Mouse (Mus musculus): Measurements from ENCODE around the gene Tdp1. TPM values are rescaled to one million over a fixed set of nuclear protein-coding genes. Genes with fewer than 3 reads are reported as not detected.

Tdp1 gene
- polyA plus RNA-seq, 1 experiment from 2014 or later: 76.2 TPM

- WGBS: 0% methylated on average over 11 of the region's 11 CpGs
- peak overlapping the region; percentile 78 for H3K4me3 ChIP-seq (ENCODE audit: low read depth, low read length)
- H3K9me3 ChIP-seq (ENCODE audit: control insufficient read depth, low read length): no peaks in the 10 kb centered on the region
- H3K27ac ChIP-seq (ENCODE audit: low read depth, low read length): peak overlapping the region; percentile 74
- H3K27me3 ChIP-seq (ENCODE audit: control insufficient read depth, insufficient read depth, low read length): no peaks in the 10 kb centered on the region
- peak overlapping the region; percentile 92 for H3K4me2 ChIP-seq (ENCODE audit: low read depth)
- H3K4me1 ChIP-seq (ENCODE audit: control insufficient read depth, insufficient read depth, low read length): peaks cover 13% of the 10 kb centered on the region
- no peak for DNase-seq (ENCODE audit: low spot score)
- peak; percentile 35 for ATAC-seq (ENCODE audit: insufficient read depth, low FRiP score, low TSS enrichment)
- no peaks in the 10 kb centered on the region; the same call in 1 of the 2 replicates for H3K36me3 ChIP-seq (ENCODE audit: control insufficient read depth, insufficient read depth, low read length)
- peak overlapping the region; percentile 55 for H3K9ac ChIP-seq (ENCODE audit: low read length)
These were observed 608 bp upstream of the Tdp1 start for GRCm38 (mm10) chr12:99883713-99884105.

GRCm38 (mm10) chr12:99885282-99885901 lies 1.1 kb downstream of the Tdp1 start:
- DNase-seq (ENCODE audit: low spot score): no peak
- no peaks in the 10 kb centered on the region for H3K27me3 ChIP-seq (ENCODE audit: control insufficient read depth, insufficient read depth, low read length)
- peak overlapping the region; percentile 78 for H3K4me3 ChIP-seq (ENCODE audit: low read depth, low read length)
- H3K9ac ChIP-seq (ENCODE audit: low read length): peak overlapping the region; percentile 90
- H3K27ac ChIP-seq (ENCODE audit: low read depth, low read length): no peak overlapping the region; the same call in 1 of the 2 replicates
- H3K9me3 ChIP-seq (ENCODE audit: control insufficient read depth, low read length): no peaks in the 10 kb centered on the region
- no peaks in the 10 kb centered on the region; the same call in 1 of the 2 replicates for H3K36me3 ChIP-seq (ENCODE audit: control insufficient read depth, insufficient read depth, low read length)
- peak overlapping the region; percentile 92 for H3K4me2 ChIP-seq (ENCODE audit: low read depth)
- ATAC-seq (ENCODE audit: insufficient read depth, low FRiP score, low TSS enrichment): no peak
- peaks cover 13% of the 10 kb centered on the region for H3K4me1 ChIP-seq (ENCODE audit: control insufficient read depth, insufficient read depth, low read length)
- 50% methylated on average over 8 of the region's 8 CpGs for WGBS

DNA sequence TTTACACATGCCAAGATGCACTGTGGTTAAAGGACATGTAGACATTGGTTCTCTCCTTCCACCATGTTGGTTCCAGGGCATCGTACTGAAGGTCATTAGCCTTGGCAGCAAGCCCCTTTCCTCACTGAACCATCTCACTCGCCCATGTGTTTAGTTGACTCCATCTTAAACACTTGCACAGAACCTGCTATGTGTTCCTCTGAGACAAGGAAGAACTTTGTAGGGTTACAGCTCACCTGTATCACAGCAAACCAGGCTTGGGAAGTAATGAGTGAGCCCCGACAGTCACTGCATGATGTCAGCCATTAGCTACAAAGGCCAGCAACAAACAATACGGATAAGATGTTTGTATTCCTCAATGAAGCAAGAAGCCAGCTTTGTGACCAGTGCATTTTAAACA lies 13.5 kb downstream of the Tdp1 start:
- no peaks in the 10 kb centered on the region for H3K9me3 ChIP-seq (ENCODE audit: control insufficient read depth, low read length)
- WGBS: 92% methylated on average over 4 of the region's 4 CpGs
- DNase-seq (ENCODE audit: low spot score): no peak
- H3K4me1 ChIP-seq (ENCODE audit: control insufficient read depth, insufficient read depth, low read length): no peaks in the 10 kb centered on the region
- no peak overlapping the region for H3K4me3 ChIP-seq (ENCODE audit: low read depth, low read length)
- H3K4me2 ChIP-seq (ENCODE audit: low read depth): no peak overlapping the region
- peaks cover 6% of the 10 kb centered on the region for H3K36me3 ChIP-seq (ENCODE audit: control insufficient read depth, insufficient read depth, low read length)
- H3K27ac ChIP-seq (ENCODE audit: low read depth, low read length): no peak overlapping the region
- H3K9ac ChIP-seq (ENCODE audit: low read length): no peak overlapping the region
- no peaks in the 10 kb centered on the region for H3K27me3 ChIP-seq (ENCODE audit: control insufficient read depth, insufficient read depth, low read length)
- no peak for ATAC-seq (ENCODE audit: insufficient read depth, low FRiP score, low TSS enrichment)

DNA sequence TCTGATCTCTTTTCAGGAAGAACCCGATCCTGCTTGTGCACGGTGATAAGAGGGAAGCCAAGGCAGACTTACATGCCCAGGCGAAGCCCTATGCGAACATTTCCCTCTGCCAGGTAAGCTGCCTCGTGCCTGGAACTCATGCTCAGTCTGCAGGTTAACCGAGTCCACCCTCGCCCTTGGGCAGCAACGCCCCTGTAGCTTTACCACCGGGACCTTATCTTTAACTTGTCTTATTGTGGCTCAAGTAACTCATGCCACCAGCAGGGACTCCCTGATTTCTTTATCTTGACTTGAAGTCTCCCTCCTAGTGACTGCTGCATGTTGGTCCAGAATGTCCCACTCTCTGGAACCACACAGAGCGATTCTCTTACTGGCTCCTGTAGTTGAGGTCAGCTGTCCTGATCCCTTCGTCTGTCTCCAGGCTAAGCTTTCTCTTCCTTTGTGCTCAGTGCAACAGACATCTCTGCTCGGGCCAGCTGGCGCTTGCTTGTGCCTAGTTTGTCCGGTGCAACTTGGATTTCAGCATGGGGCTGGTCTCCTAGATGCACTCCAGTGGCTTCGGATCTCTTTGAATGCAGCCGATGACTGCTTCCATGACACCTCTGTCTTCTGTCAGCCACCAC lies 14.0 kb downstream of the Tdp1 start:
- Histone ChIP-seq H3K4me3 (ENCODE audit: low read depth, low read length) (no peak overlapping the region), H3K4me1 (ENCODE audit: control insufficient read depth, insufficient read depth, low read length) (no peaks in the 10 kb centered on the region), H3K36me3 (ENCODE audit: control insufficient read depth, insufficient read depth, low read length) (peaks cover 6% of the 10 kb centered on the region), H3K4me2 (ENCODE audit: low read depth) (no peak overlapping the region), H3K27ac (ENCODE audit: low read depth, low read length) (no peak overlapping the region), H3K9me3 (ENCODE audit: control insufficient read depth, low read length) (no peaks in the 10 kb centered on the region), H3K27me3 (ENCODE audit: control insufficient read depth, insufficient read depth, low read length) (no peaks in the 10 kb centered on the region), H3K9ac (ENCODE audit: low read length) (no peak overlapping the region)
- no peak for DNase-seq (ENCODE audit: low spot score)
- WGBS: 93% methylated on average over 16 of the region's 16 CpGs
- ATAC-seq (ENCODE audit: insufficient read depth, low FRiP score, low TSS enrichment): no peak

DNA sequence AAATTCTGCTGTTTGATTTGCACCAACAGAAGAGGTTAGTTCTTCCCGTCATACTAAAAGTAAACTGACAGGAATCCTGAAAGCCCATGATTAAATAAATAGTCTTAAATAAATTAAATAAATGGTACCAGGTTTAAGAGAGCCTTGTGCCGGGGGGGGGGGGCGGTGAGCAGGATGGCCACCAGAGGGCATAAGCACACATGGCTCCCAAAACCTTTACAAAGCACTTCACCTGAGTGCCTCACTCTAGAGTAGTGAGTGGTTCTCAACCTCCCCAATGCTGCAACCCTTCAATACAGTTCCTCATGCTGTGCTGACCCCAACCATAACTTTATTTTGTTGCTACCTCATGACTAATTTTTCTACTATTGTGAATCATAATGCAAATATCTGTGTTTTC lies 15.7 kb downstream of the Tdp1 start:
- H3K9ac ChIP-seq (ENCODE audit: low read length): no peak overlapping the region
- DNase-seq (ENCODE audit: low spot score) (no peak), ATAC-seq (ENCODE audit: insufficient read depth, low FRiP score, low TSS enrichment) (no peak)
- peaks cover 6% of the 10 kb centered on the region for H3K36me3 ChIP-seq (ENCODE audit: control insufficient read depth, insufficient read depth, low read length)
- no peak overlapping the region for H3K27ac ChIP-seq (ENCODE audit: low read depth, low read length)
- no peaks in the 10 kb centered on the region for H3K9me3 ChIP-seq (ENCODE audit: control insufficient read depth, low read length)
- H3K27me3 ChIP-seq (ENCODE audit: control insufficient read depth, insufficient read depth, low read length): no peaks in the 10 kb centered on the region
- WGBS: 93% methylated on average over 1 of the region's 3 CpGs
- no peak overlapping the region for H3K4me3 ChIP-seq (ENCODE audit: low read depth, low read length)
- H3K4me2 ChIP-seq (ENCODE audit: low read depth): no peak overlapping the region
- no peaks in the 10 kb centered on the region for H3K4me1 ChIP-seq (ENCODE audit: control insufficient read depth, insufficient read depth, low read length)

DNA sequence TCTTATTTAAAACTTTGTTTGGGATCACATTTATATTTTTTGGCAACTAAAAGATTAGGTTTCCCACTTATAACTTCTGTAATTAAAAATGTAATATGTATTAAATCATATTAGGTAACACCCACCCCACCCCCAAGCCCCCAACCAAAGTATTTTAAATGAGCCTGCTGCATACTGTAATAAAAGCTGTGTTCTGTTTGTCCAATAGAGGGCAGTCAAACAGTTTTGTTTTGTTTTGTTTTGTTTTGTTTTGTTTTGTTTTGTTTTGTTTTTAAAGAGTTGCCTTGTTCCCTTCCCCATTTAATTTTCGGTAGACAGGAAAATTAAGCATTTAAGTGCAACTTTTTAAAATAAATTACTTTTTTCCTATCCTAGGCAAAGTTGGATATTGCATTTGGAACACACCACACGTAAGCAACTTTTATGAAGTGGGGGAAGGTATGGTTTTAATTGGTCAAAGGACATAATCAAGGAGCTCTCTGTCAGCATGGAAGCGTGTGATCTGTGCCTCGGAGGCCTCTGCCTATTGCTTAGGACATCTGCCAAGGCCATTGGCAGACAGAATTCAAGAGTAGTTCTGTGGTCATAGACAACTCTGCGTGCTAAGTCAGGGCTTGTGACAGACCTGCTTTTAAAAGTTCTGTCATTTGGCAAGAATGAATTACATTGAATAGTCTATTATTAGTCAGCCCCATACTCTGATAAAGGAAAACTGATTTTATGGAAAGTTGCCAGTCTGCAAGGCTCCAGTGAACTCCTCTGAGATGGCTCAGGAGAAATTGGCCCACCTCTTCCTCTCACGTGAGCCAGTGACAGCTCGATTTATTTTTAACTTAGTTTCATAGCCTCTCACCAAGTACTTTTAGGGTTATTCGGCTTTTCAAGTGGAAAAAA lies 17.9 kb downstream of the Tdp1 start:
- 90% methylated on average over 8 of the region's 8 CpGs for WGBS
- no peak overlapping the region for H3K4me2 ChIP-seq (ENCODE audit: low read depth)
- no peaks in the 10 kb centered on the region for H3K4me1 ChIP-seq (ENCODE audit: control insufficient read depth, insufficient read depth, low read length)
- no peak for DNase-seq (ENCODE audit: low spot score)
- H3K9ac ChIP-seq (ENCODE audit: low read length): no peak overlapping the region
- H3K4me3 ChIP-seq (ENCODE audit: low read depth, low read length): no peak overlapping the region
- H3K27me3 ChIP-seq (ENCODE audit: control insufficient read depth, insufficient read depth, low read length): no peaks in the 10 kb centered on the region
- H3K27ac ChIP-seq (ENCODE audit: low read depth, low read length): no peak overlapping the region
- no peaks in the 10 kb centered on the region for H3K9me3 ChIP-seq (ENCODE audit: control insufficient read depth, low read length)
- ATAC-seq (ENCODE audit: insufficient read depth, low FRiP score, low TSS enrichment): no peak
- H3K36me3 ChIP-seq (ENCODE audit: control insufficient read depth, insufficient read depth, low read length): peaks cover 2% of the 10 kb centered on the region; the same call in 1 of the 2 replicates

- WGBS: 83% methylated on average over 4 of the region's 4 CpGs
- Histone ChIP-seq H3K36me3 (ENCODE audit: control insufficient read depth, insufficient read depth, low read length) (peaks cover 2% of the 10 kb centered on the region; the same call in 1 of the 2 replicates), H3K9ac (ENCODE audit: low read length) (no peak overlapping the region), H3K27me3 (ENCODE audit: control insufficient read depth, insufficient read depth, low read length) (no peaks in the 10 kb centered on the region), H3K4me3 (ENCODE audit: low read depth, low read length) (no peak overlapping the region), H3K4me1 (ENCODE audit: control insufficient read depth, insufficient read depth, low read length) (no peaks in the 10 kb centered on the region), H3K9me3 (ENCODE audit: control insufficient read depth, low read length) (no peaks in the 10 kb centered on the region), H3K4me2 (ENCODE audit: low read depth) (no peak overlapping the region), H3K27ac (ENCODE audit: low read depth, low read length) (no peak overlapping the region)
- ATAC-seq (ENCODE audit: insufficient read depth, low FRiP score, low TSS enrichment): no peak
- no peak for DNase-seq (ENCODE audit: low spot score)
These were observed 18.6 kb downstream of the Tdp1 start for GRCm38 (mm10) chr12:99902867-99903370.

- no peaks in the 10 kb centered on the region for H3K4me1 ChIP-seq (ENCODE audit: control insufficient read depth, insufficient read depth, low read length)
- no peak for ATAC-seq (ENCODE audit: insufficient read depth, low FRiP score, low TSS enrichment)
- H3K27me3 ChIP-seq (ENCODE audit: control insufficient read depth, insufficient read depth, low read length): no peaks in the 10 kb centered on the region
- peaks cover 6% of the 10 kb centered on the region for H3K36me3 ChIP-seq (ENCODE audit: control insufficient read depth, insufficient read depth, low read length)
- no peak for DNase-seq (ENCODE audit: low spot score)
- 90% methylated on average over 5 of the region's 5 CpGs for WGBS
- no peak overlapping the region for H3K9ac ChIP-seq (ENCODE audit: low read length)
- H3K9me3 ChIP-seq (ENCODE audit: control insufficient read depth, low read length): no peaks in the 10 kb centered on the region
- no peak overlapping the region for H3K4me3 ChIP-seq (ENCODE audit: low read depth, low read length)
- no peak overlapping the region for H3K27ac ChIP-seq (ENCODE audit: low read depth, low read length)
- H3K4me2 ChIP-seq (ENCODE audit: low read depth): no peak overlapping the region
These were observed 20.2 kb downstream of the Tdp1 start for GRCm38 (mm10) chr12:99904537-99904936.

Data from neural tube, embryonic 11.5 days (tissue).